Mouse (Mus musculus): ENCODE data around the gene Cysltr1.

Gene Cysltr1

GRCm38 (mm10) chrX:106603386-106603785 is at the start of gene Cysltr1:
Cysltr1 (minus strand) TSS chrX:106603679.
- in situ Hi-C loops (cut with MboI, MseI) = no loop called here

- in situ Hi-C loops (cut with MboI, MseI) = no loop called here
Observed at GRCm38 (mm10) chrX:106634799-106635541, 31.5 kb upstream of the Cysltr1 start.

GRCm38 (mm10) chrX:106633543-106633942 is 30.1 kb upstream of the Cysltr1 start:
- in situ Hi-C loops (cut with MboI, MseI) = no loop called here

GRCm38 (mm10) chrX:106628514-106628913 is 25.0 kb upstream of the Cysltr1 start:
- in situ Hi-C loops (cut with MboI, MseI) = no loop called here

- in situ Hi-C loops (cut with MboI, MseI) = no loop called here
Observed at GRCm38 (mm10) chrX:106623667-106624066, 20.2 kb upstream of the Cysltr1 start.

- in situ Hi-C loops (cut with MboI, MseI) = no loop called here
Observed at GRCm38 (mm10) chrX:106622512-106622911, 19.0 kb upstream of the Cysltr1 start.

- in situ Hi-C loops (cut with MboI, MseI) = no loop called here
Observed at GRCm38 (mm10) chrX:106602574-106603258, 763 bp downstream of the Cysltr1 start.

- in situ Hi-C loops (cut with MboI, MseI) = no loop called here
Observed at GRCm38 (mm10) chrX:106595904-106596303, 7.6 kb downstream of the Cysltr1 start.

- in situ Hi-C loops (cut with MboI, MseI) = no loop called here
Observed at GRCm38 (mm10) chrX:106593914-106594313, 9.6 kb downstream of the Cysltr1 start.

- in situ Hi-C loops (cut with MboI, MseI) = no loop called here
Observed at GRCm38 (mm10) chrX:106582886-106583285, 20.6 kb downstream of the Cysltr1 start, which contains the start of gene Gm5127. Gm5127 (plus strand) TSS chrX:106583186.

- in situ Hi-C loops (cut with MboI, MseI) = no loop called here
Observed at GRCm38 (mm10) chrX:106582197-106582596, 21.3 kb downstream of the Cysltr1 start.

GRCm38 (mm10) chrX:106580410-106580809 is 23.1 kb downstream of the Cysltr1 start:
- in situ Hi-C loops (cut with MboI, MseI) = no loop called here

GRCm38 (mm10) chrX:106578966-106579365 is 24.5 kb downstream of the Cysltr1 start:
- in situ Hi-C loops (cut with MboI, MseI) = no loop called here

- in situ Hi-C loops (cut with MboI, MseI) = no loop called here
Observed at GRCm38 (mm10) chrX:106555457-106555856, 48.0 kb downstream of the Cysltr1 start.

- in situ Hi-C loops (cut with MboI, MseI) = no loop called here
Observed at GRCm38 (mm10) chrX:106536359-106536758, 67.1 kb downstream of the Cysltr1 start.
